ENCODE assay signal across 8 mouse cellular contexts in genomic region chr2:12160486-12160885, GRCm38 (mm10).
DNase-seq lines count a peak whose midpoint lies in the region; ATAC-seq and TF ChIP-seq lines count a peak whose summit lies in the region.

No protein-coding gene starts in this region.

- peak; percentile 9 for DNase-seq in gastrocnemius, postnatal 10 days
- no peak for DNase-seq in gastrocnemius, postnatal 14 days
- peak; percentile 22 for DNase-seq in thymus, adult 2 months
- DNase-seq in thymus, adult 18-20 months: no peak
- DNase-seq in layer of hippocampus, adult 9-10 months (ENCODE audit: low spot score): peak; percentile 12
- peak; percentile 46 for DNase-seq in splenic B cell, adult 2 months (ENCODE audit: low read depth, low spot score)
- DNase-seq in midbrain, embryonic 11.5 days (ENCODE audit: low spot score, missing footprints): no peak

- intact Hi-C loops in gastrocnemius, postnatal 14 days (cut with DNase I; ENCODE audit: low total_unique reads): no loop called here

- WGBS in thymus, adult 2 months: 71% methylated on average over 3 of the region's 3 CpGs
- WGBS in midbrain, embryonic 11.5 days: 84% methylated on average over 3 of the region's 3 CpGs

- TF ChIP-seq POLR2A in thymus, adult 2 months (IDR thresholded peaks at IDR 0.05; ENCODE audit: control insufficient read depth, extremely low read depth, insufficient read depth, low read length, poor library complexity): no peak
- no peak for TF ChIP-seq POLR2A in cortical plate, adult 2 months (IDR thresholded peaks at IDR 0.05; ENCODE audit: extremely low read depth, insufficient read depth, low read length)

- no peaks in the 10 kb centered on the region for H3K36me3 ChIP-seq in thymus, adult 2 months (ENCODE audit: control insufficient read depth, insufficient read depth, low read length)
- no peaks in the 10 kb centered on the region for H3K36me3 ChIP-seq in splenic B cell, adult 2 months (ENCODE audit: control insufficient read depth, insufficient read depth, low read length, poor library complexity, severe bottlenecking)
- H3K36me3 ChIP-seq in midbrain, embryonic 11.5 days (ENCODE audit: control insufficient read depth, insufficient read depth, low read length): no peaks in the 10 kb centered on the region

- no peak overlapping the region for H3K27ac ChIP-seq in thymus, adult 2 months (ENCODE audit: control insufficient read depth, insufficient read depth, low read length)
- H3K27ac ChIP-seq in cortical plate, adult 2 months (ENCODE audit: insufficient read depth, low read length): no peak overlapping the region
- no peak overlapping the region for H3K27ac ChIP-seq in midbrain, embryonic 11.5 days (ENCODE audit: low read depth, low read length)

- no peak for TF ChIP-seq CTCF in thymus, adult 2 months (IDR thresholded peaks at IDR 0.05; ENCODE audit: borderline replicate concordance, control insufficient read depth, extremely low read depth, insufficient read depth, low read length, poor library complexity)
- peak; percentile 33; the same call in 1 of the 2 replicates for TF ChIP-seq CTCF in cortical plate, adult 2 months (IDR thresholded peaks at IDR 0.05; ENCODE audit: extremely low read depth, insufficient read depth, low read length)

- H3K4me1 ChIP-seq in thymus, adult 2 months (replicated peaks; ENCODE audit: control insufficient read depth, insufficient read depth, low read length): no peaks in the 10 kb centered on the region
- no peaks in the 10 kb centered on the region for H3K4me1 ChIP-seq in cortical plate, adult 2 months (ENCODE audit: control insufficient read depth, insufficient read depth, low read length)
- no peaks in the 10 kb centered on the region for H3K4me1 ChIP-seq in midbrain, embryonic 11.5 days (ENCODE audit: control insufficient read depth, insufficient read depth, low read length)

- no peak overlapping the region for H3K9ac ChIP-seq in midbrain, embryonic 11.5 days (ENCODE audit: low read length)

- no peak for ATAC-seq in midbrain, embryonic 11.5 days (ENCODE audit: low FRiP score)

- H3K4me3 ChIP-seq in thymus, adult 2 months (ENCODE audit: control insufficient read depth, insufficient read depth, low read length): no peak overlapping the region
- H3K4me3 ChIP-seq in cortical plate, adult 2 months (ENCODE audit: insufficient read depth, low read length): no peak overlapping the region
- no peak overlapping the region for H3K4me3 ChIP-seq in midbrain, embryonic 11.5 days (ENCODE audit: low read depth, low read length)

- no peaks in the 10 kb centered on the region for H3K9me3 ChIP-seq in midbrain, embryonic 11.5 days (ENCODE audit: control insufficient read depth, low read length)

- no peaks in the 10 kb centered on the region for H3K27me3 ChIP-seq in thymus, adult 2 months (ENCODE audit: control insufficient read depth, insufficient read depth, low read length)
- no peaks in the 10 kb centered on the region for H3K27me3 ChIP-seq in splenic B cell, adult 2 months (ENCODE audit: control insufficient read depth, insufficient read depth, low read length, poor library complexity, severe bottlenecking)
- no peaks in the 10 kb centered on the region for H3K27me3 ChIP-seq in midbrain, embryonic 11.5 days (ENCODE audit: control insufficient read depth, insufficient read depth, low read length)

- no peak overlapping the region for H3K4me2 ChIP-seq in midbrain, embryonic 11.5 days

Comparison
In these comparisons a context has a peak if more than half of its experiments do, and no peak if none do; other contexts are left out.
1. DNase-seq: peak in gastrocnemius, postnatal 10 days (single experiment), thymus, adult 2 months (single experiment), layer of hippocampus, adult 9-10 months (single experiment) and splenic B cell, adult 2 months (single experiment); none in gastrocnemius, postnatal 14 days (single experiment), thymus, adult 18-20 months (0 of 2) and midbrain, embryonic 11.5 days (single experiment).